Mouse (Mus musculus) neural tube, embryonic 14.5 days (tissue): ENCODE measurements around the gene Peak1. TPM values are rescaled to one million over a fixed set of nuclear protein-coding genes. Genes with fewer than 3 reads are reported as not detected.

ENCODE experiments used
- ATAC-seq: fragments of 200-750 bp; cut with Nextera tagmentation; 2 replicates; pipeline ENCODE4 v1.8.0; 2017; ENCODE audit warnings: low read depth, mild to moderate bottlenecking, moderate TSS enrichment, moderate library complexity
- H3K27ac ChIP-seq: fragments of 300-500 bp; sonication (generic); 2 replicates; pipeline ENCODE4 v1.5.1; 2014; ENCODE audit warnings: low read depth, mild to moderate bottlenecking, control low read depth, low read length, moderate library complexity, mixed read lengths
- H3K27me3 ChIP-seq: fragments of 300-500 bp; sonication (generic); 2 replicates; pipeline ENCODE4 v1.6.1; 2014; ENCODE audit warnings: low read length; ENCODE audit not compliant: control insufficient read depth, insufficient read depth
- H3K36me3 ChIP-seq: fragments of 300-500 bp; sonication (generic); 2 replicates; pipeline ENCODE4 v1.6.1; 2014; ENCODE audit warnings: low read length, mixed read lengths; ENCODE audit not compliant: control insufficient read depth, insufficient read depth
- H3K4me1 ChIP-seq: fragments of 300-500 bp; sonication (generic); 2 replicates; pipeline ENCODE4 v1.6.1; 2014; ENCODE audit warnings: low read length; ENCODE audit not compliant: control insufficient read depth, insufficient read depth
- H3K4me2 ChIP-seq: fragments of 300-500 bp; sonication (generic); 2 replicates; pipeline ENCODE4 v1.6.1; 2014; ENCODE audit warnings: mild to moderate bottlenecking, low read depth, low read length, control low read depth
- H3K4me3 ChIP-seq: fragments of 300-500 bp; sonication (generic); 2 replicates; pipeline ENCODE4 v1.5.1; 2014; ENCODE audit warnings: low read depth, low read length, control low read depth, mixed read lengths
- H3K9ac ChIP-seq: fragments of 300-500 bp; sonication (generic); replicated peaks from 2 replicates; pipeline ENCODE4 v1.6.1; 2014; ENCODE audit warnings: low read depth, mild to moderate bottlenecking, control low read depth, low read length, mixed read lengths
- H3K9me3 ChIP-seq: fragments of 300-500 bp; sonication (generic); 2 replicates; pipeline ENCODE4 v1.6.1; 2016; ENCODE audit warnings: low read length; ENCODE audit not compliant: control insufficient read depth
- WGBS: fragments of 180-500 bp; shearing (Covaris S2); extraction: QIAGEN DNeasy Blood & Tissue Kit; methylation state at CpG from one replicate; pipeline ENCODE4 v1.1.7; 2014; 5-methylcytosine and 5-hydroxymethylcytosine counted together
- polyA plus RNA-seq: library from polyadenylated mRNA; unstranded; fragments of >200 nt; fragmentation: Nextera tagmentation; extraction: Ambion mirVana; gene quantifications from 2 replicates; pipeline ENCODE4 v1.2.1, GENCODE M21; 2014

The Peak1 gene
- polyA plus RNA-seq, 1 experiment from 2014 or later: 9.0 TPM

DNA sequence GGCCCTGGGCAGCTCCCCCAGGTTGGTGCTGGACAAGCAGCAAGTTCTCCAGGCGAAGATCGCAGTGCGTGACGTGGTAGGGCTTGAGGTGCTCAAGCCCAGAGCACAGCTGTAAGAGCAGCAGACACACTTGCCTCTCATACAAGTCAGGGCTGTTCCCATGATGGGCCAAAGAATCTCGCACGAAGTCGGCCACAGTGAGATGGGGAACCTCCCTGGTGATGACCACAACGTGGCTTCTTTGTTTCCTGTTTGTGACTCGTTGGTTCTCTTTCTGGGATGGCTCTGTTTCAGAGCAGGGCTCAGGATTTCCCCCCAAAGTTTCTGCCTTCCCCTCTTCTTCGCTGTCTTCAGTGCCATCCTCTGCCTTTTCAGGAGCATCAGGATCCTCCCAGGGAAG lies 210.8 kb downstream of the Peak1 start:
- 96% methylated on average over 10 of the region's 10 CpGs for WGBS
- H3K4me1 ChIP-seq: no peaks in the 10 kb centered on the region
- no peak for ATAC-seq
- H3K27me3 ChIP-seq: no peaks in the 10 kb centered on the region
- H3K4me2 ChIP-seq: no peak overlapping the region
- H3K4me3 ChIP-seq: no peak overlapping the region
- no peak overlapping the region for H3K9ac ChIP-seq
- H3K27ac ChIP-seq: no peak overlapping the region
- no peaks in the 10 kb centered on the region for H3K9me3 ChIP-seq
- peaks cover 5% of the 10 kb centered on the region; the same call in 1 of the 2 replicates for H3K36me3 ChIP-seq

GRCm38 (mm10) chr9:56205336-56205735 lies 212.5 kb downstream of the Peak1 start:
- 93% methylated on average over 11 of the region's 11 CpGs for WGBS
- ATAC-seq: no peak
- 0 out of 2 replicates have a peak, but pooled peaks cover 2% of the 10 kb centered on the region for H3K4me1 ChIP-seq
- peaks cover 5% of the 10 kb centered on the region; the same call in 1 of the 2 replicates for H3K36me3 ChIP-seq
- H3K9me3 ChIP-seq: no peaks in the 10 kb centered on the region
- no peak overlapping the region for H3K4me2 ChIP-seq
- no peaks in the 10 kb centered on the region for H3K27me3 ChIP-seq
- no peak overlapping the region for H3K4me3 ChIP-seq
- H3K27ac ChIP-seq: no peak overlapping the region
- H3K9ac ChIP-seq: no peak overlapping the region

DNA sequence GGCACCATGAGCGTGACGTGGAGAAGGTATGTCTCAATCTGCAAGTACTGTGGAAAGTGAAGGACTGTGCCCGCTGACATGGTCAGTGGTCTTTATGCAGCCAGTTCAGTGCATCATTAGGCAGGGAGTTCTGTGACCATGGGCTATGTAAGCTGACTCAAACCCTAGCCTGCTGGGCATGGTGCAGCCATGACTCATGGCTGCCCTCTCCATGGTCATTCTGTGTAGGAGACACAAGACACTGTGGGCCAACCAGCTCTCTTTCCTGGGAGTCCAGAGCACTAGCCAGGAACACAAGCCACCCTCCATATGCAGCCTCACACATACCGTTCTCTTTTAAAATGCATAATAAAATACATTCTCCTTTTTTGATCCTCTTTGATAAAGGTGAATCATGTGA lies 213.6 kb downstream of the Peak1 start:
- ATAC-seq: no peak
- WGBS: 91% methylated on average over 4 of the region's 4 CpGs
- no peak overlapping the region for H3K4me2 ChIP-seq

GRCm38 (mm10) chr9:56200645-56201314 lies 217.1 kb downstream of the Peak1 start:
- peak; percentile 82 for ATAC-seq
- H3K27me3 ChIP-seq: no peaks in the 10 kb centered on the region
- H3K4me1 ChIP-seq: 0 out of 2 replicates have a peak, but pooled peaks cover 2% of the 10 kb centered on the region
- no peak overlapping the region for H3K9ac ChIP-seq
- H3K9me3 ChIP-seq: no peaks in the 10 kb centered on the region
- 43% methylated on average over 14 of the region's 14 CpGs for WGBS
- no peak overlapping the region for H3K27ac ChIP-seq
- H3K4me2 ChIP-seq: no peak overlapping the region
- 0 out of 2 replicates have a peak, but pooled peaks cover under 1% of the 10 kb centered on the region for H3K36me3 ChIP-seq
- H3K4me3 ChIP-seq: no peak overlapping the region

More for the DNA sequence above, 213.6 kb downstream of the Peak1 start:
- Histone ChIP-seq H3K9me3 (no peaks in the 10 kb centered on the region), H3K9ac (no peak overlapping the region), H3K4me3 (no peak overlapping the region), H3K27ac (no peak overlapping the region), H3K27me3 (no peaks in the 10 kb centered on the region), H3K36me3 (peaks cover 5% of the 10 kb centered on the region; the same call in 1 of the 2 replicates), H3K4me1 (0 out of 2 replicates have a peak, but pooled peaks cover 2% of the 10 kb centered on the region)

- 73% methylated on average over 2 of the region's 2 CpGs for WGBS
- Histone ChIP-seq H3K27me3 (no peaks in the 10 kb centered on the region), H3K36me3 (no peaks in the 10 kb centered on the region), H3K4me2 (no peak overlapping the region), H3K4me1 (0 out of 2 replicates have a peak, but pooled peaks cover 2% of the 10 kb centered on the region), H3K4me3 (no peak overlapping the region), H3K9ac (no peak overlapping the region), H3K9me3 (no peaks in the 10 kb centered on the region), H3K27ac (no peak overlapping the region)
- no peak for ATAC-seq
Measured at GRCm38 (mm10) chr9:56200200-56200599, 217.7 kb downstream of the Peak1 start.

DNA sequence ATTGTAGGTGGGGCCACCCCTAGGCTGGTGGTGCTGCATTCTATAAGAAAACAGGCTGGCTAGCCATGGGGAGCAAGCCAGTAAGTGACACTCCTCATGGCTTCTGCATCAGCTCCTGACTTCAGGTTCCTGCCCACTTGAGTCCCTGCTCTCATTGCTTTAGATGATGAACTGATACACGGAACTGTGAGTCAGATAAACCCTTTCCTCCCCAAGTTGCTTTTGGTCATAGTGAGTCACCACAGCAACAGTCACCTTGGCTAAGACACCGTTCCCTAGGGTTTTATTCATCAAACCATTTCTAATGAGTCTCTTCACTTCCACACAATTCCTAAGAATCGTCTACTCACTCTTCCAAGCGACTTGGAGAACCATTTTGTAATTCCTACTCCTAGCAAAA lies 220.9 kb downstream of the Peak1 start:
- 86% methylated on average over 4 of the region's 4 CpGs for WGBS
- H3K4me2 ChIP-seq: no peak overlapping the region
- H3K36me3 ChIP-seq: no peaks in the 10 kb centered on the region
- H3K9me3 ChIP-seq: no peaks in the 10 kb centered on the region
- H3K27me3 ChIP-seq: no peaks in the 10 kb centered on the region
- no peak for ATAC-seq
- H3K4me3 ChIP-seq: no peak overlapping the region
- no peak overlapping the region for H3K9ac ChIP-seq
- no peak overlapping the region for H3K27ac ChIP-seq
- peaks cover 11% of the 10 kb centered on the region; the same call in 1 of the 2 replicates for H3K4me1 ChIP-seq

DNA sequence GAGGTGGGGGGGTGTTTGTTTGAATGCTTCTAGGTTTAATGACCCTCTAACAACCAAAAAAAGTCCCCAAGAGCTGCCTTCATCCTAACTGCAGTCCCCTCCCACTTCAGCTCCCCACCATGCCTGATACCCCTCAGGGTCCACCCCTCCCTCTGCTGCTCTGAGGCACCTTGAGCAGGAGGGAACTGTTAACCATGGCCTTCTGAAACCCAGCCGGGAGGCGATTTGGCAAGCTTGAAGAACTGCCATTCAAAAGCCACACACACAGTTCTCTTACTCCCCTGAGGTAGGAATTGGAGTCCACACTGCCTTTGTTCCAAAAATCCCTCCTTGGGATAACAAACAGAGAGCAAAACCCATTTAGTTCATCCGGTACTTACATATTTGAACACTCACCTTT lies 222.7 kb downstream of the Peak1 start:
- H3K27me3 ChIP-seq: no peaks in the 10 kb centered on the region
- 31% methylated on average over 3 of the region's 3 CpGs for WGBS
- H3K9me3 ChIP-seq: no peaks in the 10 kb centered on the region
- no peak overlapping the region for H3K4me2 ChIP-seq
- no peak overlapping the region for H3K9ac ChIP-seq
- no peaks in the 10 kb centered on the region for H3K36me3 ChIP-seq
- H3K27ac ChIP-seq: no peak overlapping the region
- no peak for ATAC-seq
- H3K4me3 ChIP-seq: no peak overlapping the region
- peaks cover 8% of the 10 kb centered on the region; the same call in 1 of the 2 replicates for H3K4me1 ChIP-seq

DNA sequence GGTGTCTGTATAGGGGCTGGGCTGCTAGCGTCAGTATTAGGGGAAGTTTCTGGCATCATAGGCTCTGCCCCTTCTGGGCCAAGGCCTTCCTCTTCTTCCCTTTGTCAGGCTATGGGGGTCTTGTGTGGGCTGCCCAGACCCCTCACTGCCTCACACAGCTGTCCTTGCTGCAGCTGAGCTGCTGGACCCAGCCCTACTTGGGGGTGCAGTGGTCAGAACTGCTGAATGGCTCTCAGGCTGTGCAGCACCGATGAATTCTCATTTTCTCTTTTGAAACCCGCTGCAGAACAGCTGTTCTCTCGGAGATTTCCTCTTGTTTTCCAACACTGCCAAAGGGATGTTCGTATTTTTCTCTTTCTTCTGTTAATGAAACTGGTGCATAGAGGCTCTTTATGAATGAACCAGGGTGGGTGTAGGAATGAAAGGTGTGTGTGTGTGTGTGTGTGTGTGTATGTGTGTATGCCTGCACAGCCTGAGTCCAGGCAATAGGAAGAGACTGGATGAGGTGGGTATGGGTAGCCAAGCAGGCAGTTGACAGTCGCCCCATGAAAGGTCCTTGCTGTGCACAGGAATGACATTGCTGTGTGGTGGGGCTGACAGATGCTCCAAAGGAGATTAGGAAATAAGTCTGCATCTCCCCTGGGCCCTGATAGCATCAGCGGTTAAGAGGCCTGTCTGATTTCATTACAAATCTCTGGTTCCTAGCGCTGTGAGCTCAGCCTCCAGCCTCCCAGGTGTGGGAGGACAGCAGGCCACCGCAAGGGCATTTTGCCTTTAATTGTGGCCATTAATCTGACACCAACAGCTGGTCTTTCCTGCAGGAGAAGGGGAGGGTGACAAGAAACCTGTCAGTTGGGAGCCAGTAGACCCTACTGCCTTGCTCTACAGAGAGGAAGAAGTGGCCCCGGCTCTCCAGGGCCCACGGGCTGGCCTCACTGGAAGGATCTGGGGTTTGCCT lies 226.1 kb downstream of the Peak1 start:
- peak; percentile 58 for ATAC-seq
- no peak overlapping the region for H3K9ac ChIP-seq
- H3K4me1 ChIP-seq: peaks cover 8% of the 10 kb centered on the region; the same call in 1 of the 2 replicates
- H3K9me3 ChIP-seq: no peaks in the 10 kb centered on the region
- peak overlapping the region; percentile 34 for H3K27ac ChIP-seq
- WGBS: 40% methylated on average over 11 of the region's 11 CpGs
- H3K27me3 ChIP-seq: no peaks in the 10 kb centered on the region
- H3K4me3 ChIP-seq: no peak overlapping the region
- no peak overlapping the region for H3K4me2 ChIP-seq
- H3K36me3 ChIP-seq: no peaks in the 10 kb centered on the region
